Mouse (Mus musculus): Measurements from ENCODE around the gene Tti1.

DNA sequence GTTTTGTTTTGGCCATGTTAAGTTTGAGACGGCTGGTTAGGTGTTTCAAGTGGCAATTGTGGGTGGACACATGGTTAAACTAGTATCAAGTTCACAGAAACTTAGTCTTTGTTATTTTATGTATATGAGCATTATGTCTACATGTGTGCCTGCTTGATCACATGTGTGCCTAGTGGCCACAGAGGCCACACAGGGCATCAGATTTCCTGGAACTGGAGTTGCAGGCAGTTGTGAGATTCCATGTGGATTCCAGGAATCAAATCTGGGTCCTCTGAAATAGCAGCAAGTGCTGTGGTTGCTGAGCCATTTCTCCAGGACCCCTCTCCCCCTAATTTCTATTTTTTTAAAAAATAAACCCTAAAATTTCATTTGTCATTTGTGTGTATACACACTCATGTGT, 11.4 kb upstream of the Tti1 start:
- TF ChIP-seq CTCF (IDR thresholded peaks at IDR 0.05; ENCODE audit: borderline replicate concordance, insufficient read depth, low read length) (no peak), POLR2A (IDR thresholded peaks at IDR 0.05; ENCODE audit: low read depth, low read length) (no peak)

Data from embryonic fibroblast, embryonic 13.5 days (primary cell).